Mouse (Mus musculus) CH12.LX (cell line): Measurements from ENCODE around the gene Steap2. TPM values are rescaled to one million over a fixed set of nuclear protein-coding genes. Genes with fewer than 3 reads are reported as not detected.

ENCODE experiments used
- DNase-seq: peaks from one replicate; pipeline ENCODE4 v3.0.0-alpha.2; 2013; ENCODE audit errors: extremely low read depth
- H3K27ac ChIP-seq: 2 replicates; pipeline ENCODE4 v1.5.1; 2012; ENCODE audit warnings: low read depth, mild to moderate bottlenecking, control low read depth, moderate library complexity; ENCODE audit not compliant: insufficient read depth
- H3K27me3 ChIP-seq: replicated peaks from 2 replicates; pipeline ENCODE3; 2012; ENCODE audit warnings: inconsistent platforms
- H3K36me3 ChIP-seq, 2 experiments: replicated peaks in 1 of 2; 2 replicates each; pipeline versions ENCODE3 to v1.6.1; 2012; ENCODE audit warnings: inconsistent platforms in 1 of 2, low read length in 1 of 2, mild to moderate bottlenecking in 1 of 2, mixed read lengths in 1 of 2, moderate library complexity in 1 of 2; ENCODE audit not compliant: control insufficient read depth in 1 of 2, insufficient read depth in 1 of 2
- H3K4me1 ChIP-seq, 2 experiments: 2 replicates each; pipeline ENCODE4 v1.6.1; 2012; ENCODE audit warnings: inconsistent platforms in 1 of 2, moderate library complexity in 1 of 2; ENCODE audit not compliant: insufficient read depth in 2 of 2, control insufficient read depth in 1 of 2
- H3K4me2 ChIP-seq: 2 replicates; pipeline ENCODE4 v1.6.1; 2012; ENCODE audit warnings: low read depth, mild to moderate bottlenecking, control low read depth; ENCODE audit not compliant: poor library complexity, insufficient read depth, severe bottlenecking
- H3K4me3 ChIP-seq, 3 experiments: fragments of 150-350 bp in 1 of 3; sonication (generic) in 1 of 3; replicated peaks in 1 of 3; 2 replicates each; pipeline versions ENCODE3 to v1.5.1; 2011 to 2012; ENCODE audit warnings: low read depth in 2 of 3, low read length in 2 of 3, mild to moderate bottlenecking in 2 of 3, moderate library complexity in 2 of 3, control low read depth in 1 of 3, improper control_type of control experiment in 1 of 3, inconsistent platforms in 1 of 3, mixed read lengths in 1 of 3; ENCODE audit not compliant: poor library complexity in 1 of 3
- H3K79me2 ChIP-seq: replicated peaks from 2 replicates; pipeline ENCODE4 v1.6.1; 2012; ENCODE audit warnings: mild to moderate bottlenecking, moderate library complexity; ENCODE audit not compliant: control insufficient read depth, poor library complexity, insufficient read depth, severe bottlenecking; ENCODE audit errors: extremely low read depth
- H3K9ac ChIP-seq: 2 replicates; pipeline ENCODE4 v1.6.1; 2012; ENCODE audit warnings: low read depth, mild to moderate bottlenecking, control low read depth, moderate library complexity; ENCODE audit not compliant: insufficient read depth
- H3K9me3 ChIP-seq: replicated peaks from 2 replicates; pipeline ENCODE3; 2012; ENCODE audit warnings: low read length, inconsistent platforms, mixed read lengths
- BHLHE40 ChIP-seq: IDR thresholded peaks from 2 replicates; pipeline ENCODE4 v1.6.1; 2011; ENCODE audit warnings: mild to moderate bottlenecking, low read depth, low read length, improper control_type of control experiment
- CHD1 ChIP-seq: IDR thresholded peaks from 2 replicates; pipeline ENCODE4 v1.6.1; 2012; ENCODE audit warnings: low read depth, low read length, improper control_type of control experiment, inconsistent platforms
- CTCF ChIP-seq, 2 experiments: IDR thresholded peaks in 1 of 2; conservative IDR thresholded peaks in 1 of 2; 2 replicates each; pipeline ENCODE4 v1.5.1; 2011 to 2012; ENCODE audit warnings: low read depth in 2 of 2, low read length in 2 of 2, improper control_type of control experiment in 1 of 2, inconsistent platforms in 1 of 2, mild to moderate bottlenecking in 1 of 2, moderate library complexity in 1 of 2
- ELF1 ChIP-seq: IDR thresholded peaks from 2 replicates; pipeline ENCODE4 v1.6.1; 2014; ENCODE audit warnings: low read depth, mild to moderate bottlenecking, inconsistent platforms, low read length, improper control_type of control experiment
- ETS1 ChIP-seq: conservative IDR thresholded peaks from 2 replicates; pipeline ENCODE4 v1.6.1; 2012; ENCODE audit warnings: low read depth, mild to moderate bottlenecking, inconsistent platforms, low read length, improper control_type of control experiment, moderate library complexity
- IRF4 ChIP-seq: IDR thresholded peaks from 2 replicates; pipeline ENCODE4 v1.6.1; 2014; ENCODE audit warnings: low read depth, mild to moderate bottlenecking, inconsistent platforms, low read length, improper control_type of control experiment
- JUN ChIP-seq: IDR thresholded peaks from 2 replicates; pipeline ENCODE4 v1.6.1; 2011; ENCODE audit warnings: low read depth, mild to moderate bottlenecking, low read length, improper control_type of control experiment, moderate library complexity; ENCODE audit not compliant: insufficient read depth
- KAT2A ChIP-seq: IDR thresholded peaks from 2 replicates; pipeline ENCODE4 v1.6.1; 2012; ENCODE audit warnings: low read length, improper control_type of control experiment, inconsistent platforms; ENCODE audit not compliant: insufficient replicate concordance
- MAFK ChIP-seq: IDR thresholded peaks from 2 replicates; pipeline ENCODE4 v1.6.1; 2011; ENCODE audit warnings: low read length, improper control_type of control experiment; ENCODE audit not compliant: insufficient replicate concordance
- MEF2A ChIP-seq: IDR thresholded peaks from 2 replicates; pipeline ENCODE4 v1.6.1; 2014; ENCODE audit warnings: low read depth, mild to moderate bottlenecking, inconsistent platforms, low read length, improper control_type of control experiment, borderline replicate concordance
- MXI1 ChIP-seq: IDR thresholded peaks from 2 replicates; pipeline ENCODE4 v1.6.1; 2011; ENCODE audit warnings: mild to moderate bottlenecking, low read depth, low read length, improper control_type of control experiment
- NELFE ChIP-seq: IDR thresholded peaks from 2 replicates; pipeline ENCODE4 v1.6.1; 2011; ENCODE audit warnings: low read depth, low read length, improper control_type of control experiment
- NRF1 ChIP-seq: IDR thresholded peaks from 2 replicates; pipeline ENCODE4 v1.6.1; 2014; ENCODE audit warnings: low read depth, mild to moderate bottlenecking, inconsistent platforms, low read length, improper control_type of control experiment, moderate library complexity
- POLR2A ChIP-seq: IDR thresholded peaks from 2 replicates; pipeline ENCODE4 v1.6.1; 2011; ENCODE audit warnings: low read depth, mild to moderate bottlenecking, improper control_type of control experiment, low read length
- POLR2AphosphoS2 ChIP-seq: IDR thresholded peaks from 2 replicates; pipeline ENCODE4 v1.6.1; 2011; ENCODE audit warnings: low read depth, low read length, improper control_type of control experiment
- RAD21 ChIP-seq: IDR thresholded peaks from 2 replicates; pipeline ENCODE4 v1.6.1; 2011; ENCODE audit warnings: low read depth, mild to moderate bottlenecking, low read length, improper control_type of control experiment, moderate library complexity
- RCOR1 ChIP-seq: conservative IDR thresholded peaks from 2 replicates; pipeline ENCODE4 v1.6.1; 2012; ENCODE audit warnings: low read depth, mild to moderate bottlenecking, inconsistent platforms, low read length, improper control_type of control experiment
- SIN3A ChIP-seq: IDR thresholded peaks from 2 replicates; pipeline ENCODE4 v1.6.1; 2012; ENCODE audit warnings: low read length, improper control_type of control experiment, inconsistent platforms
- SMC3 ChIP-seq: IDR thresholded peaks from 2 replicates; pipeline ENCODE4 v1.6.1; 2011; ENCODE audit warnings: low read depth, low read length, improper control_type of control experiment
- USF1 ChIP-seq: IDR thresholded peaks from 2 replicates; pipeline ENCODE4 v1.6.1; 2014; ENCODE audit warnings: low read depth, mild to moderate bottlenecking, inconsistent platforms, low read length, improper control_type of control experiment
- USF2 ChIP-seq: conservative IDR thresholded peaks from 2 replicates; pipeline ENCODE4 v1.6.1; 2011; ENCODE audit warnings: low read depth, low read length, improper control_type of control experiment
- ZKSCAN1 ChIP-seq: IDR thresholded peaks from 2 replicates; pipeline ENCODE4 v1.6.1; 2012; ENCODE audit warnings: low read depth, inconsistent platforms, low read length, improper control_type of control experiment, borderline replicate concordance
- ZNF384 ChIP-seq: IDR thresholded peaks from 2 replicates; pipeline ENCODE4 v1.6.1; 2012; ENCODE audit warnings: low read depth, low read length, improper control_type of control experiment, inconsistent platforms
- dilution Hi-C: fragments of 300-500 bp; cut with MboI; formaldehyde crosslinking; loops from 2 replicates; pipeline ENCODE4 v1.14.3; 2020; ENCODE audit warnings: low sequenced_read_pairs; ENCODE audit not compliant: extremely low pct_unique_long_range_greater_than_20kb, extremely low pct_ligation_motif_present
- in situ Hi-C: fragments of 300-500 bp; cut with MboI; formaldehyde crosslinking; loops from 3 replicates; pipeline ENCODE4 v1.14.3; 2019; ENCODE audit warnings: low sequenced_read_pairs, low pct_ligation_motif_present, low pct_unique_long_range_greater_than_20kb, mixed read lengths
- polyA plus RNA-seq: library from polyadenylated mRNA; unstranded; fragments of >175 nt; gene quantifications from 2 replicates; pipeline ENCODE4 v1.2.1, GENCODE M21; 2012; ENCODE audit warnings: low read depth; ENCODE audit not compliant: insufficient read length
- total RNA-seq, 2 experiments: library from RNA; depleted of rRNA; stranded (reverse); fragments of 300-350 nt in 1 of 2; fragments of >200 nt in 1 of 2; gene quantifications; 2 replicates each; pipeline ENCODE4 v1.2.3; 2012 to 2014

Gene Steap2
- total and polyA plus RNA-seq, 3 experiments = not detected

GRCm38 (mm10) chr5:5648817-5649569 lies 45.4 kb downstream of the Steap2 start:
- in situ Hi-C loops = loop anchor here (25.0 kb wide), 1 partner anchor 137 kb away; the partner anchor contains the start of gene Cldn12
- H3K4me1 ChIP-seq = no peaks in the 10 kb centered on the region
- H3K9me3 ChIP-seq = no peaks in the 10 kb centered on the region
- no peaks in the 10 kb centered on the region for H3K27me3 ChIP-seq
- no peak overlapping the region for H3K4me2 ChIP-seq
- TF ChIP-seq USF1 = no peak
- no peak for TF ChIP-seq RCOR1
- TF ChIP-seq JUN = no peak
- no peak for TF ChIP-seq MEF2A
- no peak for TF ChIP-seq POLR2AphosphoS2
- TF ChIP-seq MXI1 = no peak
- TF ChIP-seq KAT2A = no peak
- TF ChIP-seq CTCF (conservative IDR thresholded peaks at IDR 0.05 in 1 of 2, IDR thresholded peaks at IDR 0.05 in 1 of 2; ENCODE audit: low read depth in 2 of 2, low read length in 2 of 2) = no peak
- no peak for TF ChIP-seq MAFK
- no peak for TF ChIP-seq NRF1
- no peak for TF ChIP-seq ETS1
- no peak for TF ChIP-seq ZNF384
- TF ChIP-seq ELF1 = no peak
- no peak for TF ChIP-seq POLR2A
- no peak for TF ChIP-seq NELFE
- TF ChIP-seq BHLHE40 = no peak
- no peak for TF ChIP-seq ZKSCAN1
- no peak overlapping the region for H3K27ac ChIP-seq
- no peak overlapping the region for H3K4me3 ChIP-seq
- no peaks in the 10 kb centered on the region for H3K36me3 ChIP-seq
- dilution Hi-C loops = no loop called here
- no peak overlapping the region for H3K9ac ChIP-seq
- no peak for DNase-seq
- H3K79me2 ChIP-seq = no peaks in the 10 kb centered on the region

- Histone ChIP-seq H3K4me3 (no peak overlapping the region), H3K4me1 (no peaks in the 10 kb centered on the region), H3K27me3 (no peaks in the 10 kb centered on the region), H3K27ac (no peak overlapping the region), H3K9me3 (no peaks in the 10 kb centered on the region), H3K9ac (no peak overlapping the region), H3K36me3 (no peaks in the 10 kb centered on the region), H3K4me2 (no peak overlapping the region), H3K79me2 (no peaks in the 10 kb centered on the region)
- dilution Hi-C loops (no loop called here), in situ Hi-C loops (loop anchor here (25.0 kb wide), 1 partner anchor 134 kb away; the partner anchor contains the start of gene Cldn12)
- no peak for TF ChIP-seq USF2
- peak; percentile 47 for TF ChIP-seq SMC3
- TF ChIP-seq RAD21 = peak; percentile 78
- TF ChIP-seq MEF2A = no peak
- no peak for TF ChIP-seq ELF1
- no peak for TF ChIP-seq ZNF384
- no peak for TF ChIP-seq NRF1
- no peak for TF ChIP-seq NELFE
- no peak for TF ChIP-seq SIN3A
- no peak for TF ChIP-seq CHD1
- no peak for TF ChIP-seq IRF4
- peak in 1 of 2 experiments; percentile 67; a peak in 2 of 4 replicates for TF ChIP-seq CTCF (conservative IDR thresholded peaks at IDR 0.05 in 1 of 2, IDR thresholded peaks at IDR 0.05 in 1 of 2; ENCODE audit: low read depth in 2 of 2, low read length in 2 of 2)
- DNase-seq = peak; percentile 13
Measured at GRCm38 (mm10) chr5:5646173-5646572, 48.2 kb downstream of the Steap2 start.
